Mouse (Mus musculus) kidney, adult 11 months (tissue): ENCODE data around the gene Ptprn.

ENCODE experiments used
- DNase-seq: peaks from one replicate; pipeline ENCODE4 v3.0.0; 2022

Ptprn gene

GRCm38 (mm10) chr1:75264091-75264880, at the start of gene Ptprn:
Ptprn (minus strand) TSS chr1:75264502.
- DNase-seq = no peak

GRCm38 (mm10) chr1:75311694-75312093, 47.4 kb upstream of the Ptprn start:
- no peak for DNase-seq

GRCm38 (mm10) chr1:75304662-75305061, 40.4 kb upstream of the Ptprn start:
- DNase-seq = no peak

- no peak for DNase-seq
These were observed 30.0 kb upstream of the Ptprn start for GRCm38 (mm10) chr1:75294294-75294693.

- DNase-seq = no peak
These were observed 29.0 kb upstream of the Ptprn start for GRCm38 (mm10) chr1:75293331-75293701.

- DNase-seq = no peak
These were observed 28.4 kb upstream of the Ptprn start for GRCm38 (mm10) chr1:75292476-75293330.

- DNase-seq = no peak
These were observed 27.0 kb upstream of the Ptprn start for GRCm38 (mm10) chr1:75291321-75291720.

- DNase-seq = no peak
These were observed 26.3 kb upstream of the Ptprn start for GRCm38 (mm10) chr1:75290582-75290981.

GRCm38 (mm10) chr1:75289888-75290431, 25.7 kb upstream of the Ptprn start:
- DNase-seq = no peak

GRCm38 (mm10) chr1:75289376-75289775, 25.1 kb upstream of the Ptprn start:
- DNase-seq = no peak

GRCm38 (mm10) chr1:75284911-75285310, 20.6 kb upstream of the Ptprn start:
- DNase-seq = no peak

GRCm38 (mm10) chr1:75283017-75283416, 18.7 kb upstream of the Ptprn start:
- DNase-seq = no peak

- DNase-seq = no peak
These were observed 13.9 kb upstream of the Ptprn start, which contains the start of gene Resp18 for GRCm38 (mm10) chr1:75278228-75278627. Resp18 (minus strand) TSS chr1:75278415.

- DNase-seq = no peak
These were observed 13.2 kb upstream of the Ptprn start for GRCm38 (mm10) chr1:75277195-75278188.

GRCm38 (mm10) chr1:75262969-75263951, 1.0 kb downstream of the Ptprn start:
- DNase-seq = no peak

- no peak for DNase-seq
These were observed 3.0 kb downstream of the Ptprn start for GRCm38 (mm10) chr1:75261278-75261677.

- DNase-seq = no peak
These were observed 8.7 kb downstream of the Ptprn start for GRCm38 (mm10) chr1:75255516-75256046.

- no peak for DNase-seq
These were observed 9.7 kb downstream of the Ptprn start for GRCm38 (mm10) chr1:75254625-75255013.

GRCm38 (mm10) chr1:75253849-75254624, 10.3 kb downstream of the Ptprn start:
- peak; percentile 66 for DNase-seq

- DNase-seq = no peak
These were observed 11.3 kb downstream of the Ptprn start for GRCm38 (mm10) chr1:75253029-75253428.
